14 mouse cellular contexts compared by ENCODE assay signal in the genomic region with DNA sequence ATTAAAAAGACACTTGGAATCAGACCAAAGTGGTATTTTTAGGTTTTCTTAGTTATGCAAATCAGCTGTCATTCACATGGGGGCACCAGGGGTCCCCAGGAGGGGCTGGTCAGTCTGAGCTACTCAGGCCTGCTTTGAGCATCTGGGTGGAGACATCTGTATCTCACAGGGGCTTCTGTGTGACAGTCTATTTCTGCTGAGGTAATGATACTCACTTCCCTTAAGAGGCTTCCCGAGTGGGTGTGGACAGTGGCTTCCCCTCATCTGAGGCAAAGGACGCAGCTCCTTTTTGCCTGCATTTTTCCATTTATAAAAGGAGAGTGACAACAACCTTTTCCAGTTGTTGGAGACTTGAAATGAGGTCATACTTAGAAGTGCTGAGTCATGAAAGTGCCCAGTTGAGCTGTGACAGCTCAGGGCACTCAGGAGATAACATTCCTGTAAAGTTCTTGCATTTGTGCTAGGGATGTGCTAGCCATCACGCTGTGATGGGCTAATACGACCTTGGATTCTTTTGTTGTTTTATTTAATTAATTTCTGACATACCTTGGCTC.
DNase-seq lines count a peak whose midpoint lies in the region; ATAC-seq and TF ChIP-seq lines count a peak whose summit lies in the region.
"Had no signal": no experiment of that assay in that cellular context is flagged by ENCODE, and none has a peak within 500 bp of the region (broad histone marks: within the 10 kb centered on the region; RNA-seq: fewer than 3 reads in every experiment).

No protein-coding gene starts in this region.

- DNase-seq in heart, postnatal 36 days, result no peak
- DNase-seq in ES-E14 (ENCODE audit: low read depth, low spot score), result no peak
- peak; percentile 16 for DNase-seq in c-Kit-positive CD71-positive TER-119-negative erythroid progenitor cells, embryonic 14.5 days (ENCODE audit: low read depth)
- peak; percentile 34 for DNase-seq in mesoderm, embryonic 11.5 days (ENCODE audit: low read depth, low spot score)
- no peak for DNase-seq in thymus, postnatal 0 days (ENCODE audit: low spot score)
- DNase-seq: cerebellum, postnatal 14 days; gastrocnemius, postnatal 25 days had no signal

- peaks cover 6% of the 10 kb centered on the region for H3K9me3 ChIP-seq in heart, embryonic 13.5 days
- no peaks in the 10 kb centered on the region for H3K9me3 ChIP-seq in ES-E14 (ENCODE audit: control insufficient read depth, insufficient read depth, low read depth, low read length)
- no peaks in the 10 kb centered on the region; the same call in 1 of the 2 replicates for H3K9me3 ChIP-seq in midbrain, embryonic 16.5 days (replicated peaks; ENCODE audit: control insufficient read depth, low read length, poor library complexity, severe bottlenecking)
- H3K9me3 ChIP-seq: forebrain, embryonic 10.5 days; limb, embryonic 15.5 days; midbrain, embryonic 10.5 days; neural tube, embryonic 15.5 days had no signal

- no peak overlapping the region for H3K9ac ChIP-seq in heart, embryonic 13.5 days
- no peak overlapping the region for H3K9ac ChIP-seq in ES-E14 (ENCODE audit: insufficient read depth, low read depth, low read length, poor library complexity, severe bottlenecking)
- H3K9ac ChIP-seq in midbrain, embryonic 16.5 days (ENCODE audit: low read depth, low read length), result no peak overlapping the region
- H3K9ac ChIP-seq: limb, embryonic 15.5 days; neural tube, embryonic 15.5 days had no signal

- ATAC-seq in heart, embryonic 13.5 days (ENCODE audit: extremely low read depth, insufficient number of reproducible peaks, low FRiP score, low TSS enrichment), result no peak
- ATAC-seq in midbrain, embryonic 16.5 days, result no peak
- ATAC-seq: Patski had no signal

- in situ Hi-C loops in ES-E14 (cut with MboI; ENCODE audit: low sequenced_read_pairs in 2 of 2, unreplicated experiment in 2 of 2), result no loop called here

- 10% methylated on average over 4 of the region's 4 CpGs for WGBS in heart, embryonic 13.5 days
- WGBS in midbrain, embryonic 16.5 days, result 36% methylated on average over 4 of the region's 4 CpGs

- intact Hi-C loops in heart, postnatal 36 days (cut with DNase I), result no loop called here

- H3K4me3 ChIP-seq in heart, embryonic 13.5 days, result no peak overlapping the region
- H3K4me3 ChIP-seq in ES-E14 (ENCODE audit: insufficient read depth in 1 of 2, low read depth in 1 of 2, low read length in 2 of 2, poor library complexity in 1 of 2, severe bottlenecking in 1 of 2), result no peak overlapping the region
- no peak overlapping the region for H3K4me3 ChIP-seq in midbrain, embryonic 16.5 days (ENCODE audit: low read depth, low read length)
- H3K4me3 ChIP-seq: forebrain, embryonic 10.5 days; limb, embryonic 15.5 days; midbrain, embryonic 10.5 days; neural tube, embryonic 15.5 days had no signal

- H3K36me3 ChIP-seq in heart, embryonic 13.5 days, result no peaks in the 10 kb centered on the region
- no peaks in the 10 kb centered on the region for H3K36me3 ChIP-seq in ES-E14 (ENCODE audit: control insufficient read depth, insufficient read depth, low read length, poor library complexity, severe bottlenecking)
- no peaks in the 10 kb centered on the region for H3K36me3 ChIP-seq in midbrain, embryonic 16.5 days (ENCODE audit: control insufficient read depth, insufficient read depth, low read length)
- H3K36me3 ChIP-seq: forebrain, embryonic 10.5 days; limb, embryonic 15.5 days; midbrain, embryonic 10.5 days; neural tube, embryonic 15.5 days had no signal

- peaks cover 14% of the 10 kb centered on the region; the same call in 1 of the 2 replicates for H3K27me3 ChIP-seq in heart, embryonic 13.5 days (replicated peaks)
- no peaks in the 10 kb centered on the region for H3K27me3 ChIP-seq in midbrain, embryonic 16.5 days (ENCODE audit: control insufficient read depth, insufficient read depth, low read depth, low read length)
- H3K27me3 ChIP-seq: limb, embryonic 15.5 days; neural tube, embryonic 15.5 days; Patski had no signal

- peaks cover 11% of the 10 kb centered on the region for H3K4me1 ChIP-seq in heart, embryonic 13.5 days
- H3K4me1 ChIP-seq in ES-E14 (ENCODE audit: control insufficient read depth in 2 of 2, insufficient read depth in 2 of 2, low read length in 2 of 2, poor library complexity in 1 of 2), result peaks cover 0 to 7% of the 10 kb centered on the region in 2 experiments; a peak in 1 of 4 replicates
- no peaks in the 10 kb centered on the region for H3K4me1 ChIP-seq in midbrain, embryonic 16.5 days (ENCODE audit: control insufficient read depth, insufficient read depth, low read length)
- H3K4me1 ChIP-seq: limb, embryonic 15.5 days; neural tube, embryonic 15.5 days had no signal

- no peak overlapping the region for H3K27ac ChIP-seq in heart, embryonic 13.5 days (replicated peaks)
- no peak overlapping the region for H3K27ac ChIP-seq in ES-E14 (ENCODE audit: insufficient read depth, low read depth, low read length, poor library complexity, severe bottlenecking)
- H3K27ac ChIP-seq in midbrain, embryonic 16.5 days (ENCODE audit: low read length), result no peak overlapping the region
- H3K27ac ChIP-seq: forebrain, embryonic 10.5 days; limb, embryonic 15.5 days; midbrain, embryonic 10.5 days; neural tube, embryonic 15.5 days had no signal

- peak overlapping the region; percentile 37 for H3K4me2 ChIP-seq in heart, embryonic 13.5 days
- no peak overlapping the region for H3K4me2 ChIP-seq in midbrain, embryonic 16.5 days (ENCODE audit: low read length)
- H3K4me2 ChIP-seq: limb, embryonic 15.5 days; neural tube, embryonic 15.5 days had no signal

TF ChIP-seq in ES-E14, 5 proteins besides CTCF, POLR2A, EP300 and RAD21:
- TF ChIP-seq CHD2 (IDR thresholded peaks at IDR 0.05; ENCODE audit: low read depth, low read length) (no peak), MAFK (IDR thresholded peaks at IDR 0.05; ENCODE audit: insufficient read depth, low read depth, low read length) (peak; percentile 93)

Comparison
In these comparisons a context has a peak if more than half of its experiments do, and no peak if none do; other contexts are left out.
1. DNase-seq: peak in c-Kit-positive CD71-positive TER-119-negative erythroid progenitor cells, embryonic 14.5 days (single experiment) and mesoderm, embryonic 11.5 days (single experiment); none in heart, postnatal 36 days (0 of 2), ES-E14 (single experiment) and thymus, postnatal 0 days (single experiment).